Mouse (Mus musculus): ENCODE measurements around the gene Kif26a.

DNA sequence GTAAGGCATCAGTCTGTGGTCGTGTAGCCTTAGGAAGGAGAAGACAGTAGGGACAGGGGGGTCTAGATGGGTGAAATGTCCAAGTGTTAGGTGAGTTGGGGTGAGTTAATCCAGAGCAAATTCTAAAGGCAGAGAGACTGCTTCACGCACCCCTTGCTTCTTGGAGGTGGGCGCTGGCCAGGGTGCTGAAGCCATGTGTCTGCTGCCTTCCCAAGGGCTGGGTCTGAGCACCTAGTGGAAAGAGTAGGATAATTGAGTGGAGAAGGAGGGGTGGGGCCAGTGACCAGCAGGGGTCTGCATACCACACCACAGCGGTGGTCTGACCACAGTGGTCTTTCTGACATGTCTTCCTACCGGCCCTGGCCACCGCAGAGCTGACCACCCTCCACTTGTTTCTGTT, 4.7 kb upstream of the Kif26a start:
- TF ChIP-seq POLR2A (IDR thresholded peaks at IDR 0.05; ENCODE audit: extremely low read depth, insufficient read depth, low read length) = no peak
- TF ChIP-seq CTCF (IDR thresholded peaks at IDR 0.05; ENCODE audit: low read depth, low read length) = no peak

All from liver, adult 2 months (tissue).